Mouse (Mus musculus) forebrain, embryonic 15.5 days (tissue): ENCODE results near the gene Spsb3. TPM values are rescaled to one million over a fixed set of nuclear protein-coding genes. Genes with fewer than 3 reads are reported as not detected.
A peak's percentile ranks its signal among the peaks of the same experiment; 100 is the strongest.

Experiments used
- ATAC-seq: fragments of 200-750 bp; cut with Nextera tagmentation; replicated peaks from 2 replicates; pipeline ENCODE4 v1.8.0; 2017; ENCODE audit warnings: mild to moderate bottlenecking, moderate TSS enrichment, moderate library complexity
- H3K27ac ChIP-seq: fragments of 300-500 bp; sonication (generic); replicated peaks from 2 replicates; pipeline ENCODE4 v1.5.1; 2015; ENCODE audit warnings: mild to moderate bottlenecking, inconsistent platforms
- H3K27me3 ChIP-seq: fragments of 300-500 bp; sonication (generic); 2 replicates; pipeline ENCODE4 v1.6.1; 2015; ENCODE audit warnings: inconsistent platforms
- H3K36me3 ChIP-seq: fragments of 300-500 bp; sonication (generic); 2 replicates; pipeline ENCODE4 v1.6.1; 2015; ENCODE audit warnings: mild to moderate bottlenecking, inconsistent platforms
- H3K4me1 ChIP-seq: fragments of 300-500 bp; sonication (generic); 2 replicates; pipeline ENCODE4 v1.6.1; 2015; ENCODE audit warnings: inconsistent platforms
- H3K4me2 ChIP-seq: fragments of 300-500 bp; sonication (generic); replicated peaks from 2 replicates; pipeline ENCODE4 v1.6.1; 2015; ENCODE audit warnings: mild to moderate bottlenecking, inconsistent platforms
- H3K4me3 ChIP-seq: fragments of 300-500 bp; sonication (generic); 2 replicates; pipeline ENCODE4 v1.5.1; 2015; ENCODE audit warnings: mild to moderate bottlenecking, inconsistent platforms
- H3K9ac ChIP-seq: fragments of 300-500 bp; sonication (generic); replicated peaks from 2 replicates; pipeline ENCODE4 v1.6.1; 2015; ENCODE audit warnings: mild to moderate bottlenecking, inconsistent platforms
- H3K9me3 ChIP-seq: fragments of 300-500 bp; sonication (generic); 2 replicates; pipeline ENCODE4 v1.6.1; 2016; ENCODE audit warnings: inconsistent platforms
- WGBS: fragments of 180-500 bp; shearing (Covaris S2); methylation state at CpG from one replicate; pipeline ENCODE4 v1.1.7; 2015; ENCODE audit warnings: mixed read lengths; 5-methylcytosine and 5-hydroxymethylcytosine counted together
- polyA plus RNA-seq: library from polyadenylated mRNA; unstranded; fragments of >200 nt; fragmentation: Nextera tagmentation; extraction: Ambion mirVana; gene quantifications from 2 replicates; pipeline ENCODE4 v1.2.1, GENCODE M21; 2015

The Spsb3 gene
- polyA plus RNA-seq, 1 experiment from 2014 or later, result 81.5 TPM

- Histone ChIP-seq H3K27ac (no peak overlapping the region), H3K4me2 (no peak overlapping the region), H3K4me3 (no peak overlapping the region), H3K9ac (no peak overlapping the region), H3K27me3 (no peaks in the 10 kb centered on the region), H3K36me3 (peaks cover 91% of the 10 kb centered on the region), H3K4me1 (peaks cover 9% of the 10 kb centered on the region), H3K9me3 (no peaks in the 10 kb centered on the region)
- WGBS, result 95% methylated on average over 5 of the region's 5 CpGs
- no peak for ATAC-seq
Observed at GRCm38 (mm10) chr17:24902124-24902523, 15.7 kb downstream of the Spsb3 start.

GRCm38 (mm10) chr17:24902671-24903474 lies 16.4 kb downstream of the Spsb3 start:
- 69% methylated on average over 9 of the region's 9 CpGs for WGBS

GRCm38 (mm10) chr17:24903767-24904166 lies 17.3 kb downstream of the Spsb3 start:
- no peak overlapping the region for H3K4me2 ChIP-seq
- H3K27ac ChIP-seq, result no peak overlapping the region
- no peak for ATAC-seq
- no peaks in the 10 kb centered on the region for H3K9me3 ChIP-seq
- H3K27me3 ChIP-seq, result no peaks in the 10 kb centered on the region
- no peak overlapping the region for H3K9ac ChIP-seq
- 93% methylated on average over 9 of the region's 9 CpGs for WGBS
- no peaks in the 10 kb centered on the region for H3K4me1 ChIP-seq
- no peak overlapping the region for H3K4me3 ChIP-seq
- H3K36me3 ChIP-seq, result peaks cover 100% of the 10 kb centered on the region

More at GRCm38 (mm10) chr17:24902671-24903474, 16.4 kb downstream of the Spsb3 start:
- Histone ChIP-seq H3K36me3 (peaks cover 98% of the 10 kb centered on the region), H3K4me2 (no peak overlapping the region), H3K9ac (no peak overlapping the region), H3K4me3 (no peak overlapping the region), H3K27me3 (no peaks in the 10 kb centered on the region), H3K27ac (no peak overlapping the region), H3K4me1 (peaks cover 2% of the 10 kb centered on the region), H3K9me3 (no peaks in the 10 kb centered on the region)
- no peak for ATAC-seq

- no peaks in the 10 kb centered on the region for H3K4me1 ChIP-seq
- H3K27me3 ChIP-seq, result no peaks in the 10 kb centered on the region
- 97% methylated on average over 2 of the region's 2 CpGs for WGBS
- no peaks in the 10 kb centered on the region for H3K9me3 ChIP-seq
- no peak overlapping the region for H3K4me2 ChIP-seq
- no peak overlapping the region for H3K9ac ChIP-seq
- ATAC-seq, result no peak
- H3K36me3 ChIP-seq, result peaks cover 96% of the 10 kb centered on the region
- H3K27ac ChIP-seq, result no peak overlapping the region
- no peak overlapping the region for H3K4me3 ChIP-seq
Observed at GRCm38 (mm10) chr17:24907591-24907990, 21.1 kb downstream of the Spsb3 start.

- H3K4me1 ChIP-seq, result no peaks in the 10 kb centered on the region
- no peak overlapping the region for H3K4me2 ChIP-seq
- H3K9me3 ChIP-seq, result no peaks in the 10 kb centered on the region
- ATAC-seq, result no peak
- H3K4me3 ChIP-seq, result no peak overlapping the region
- no peak overlapping the region for H3K27ac ChIP-seq
- peaks cover 95% of the 10 kb centered on the region for H3K36me3 ChIP-seq
- H3K9ac ChIP-seq, result no peak overlapping the region
- no peaks in the 10 kb centered on the region for H3K27me3 ChIP-seq
Observed at GRCm38 (mm10) chr17:24913984-24914383, 27.5 kb downstream of the Spsb3 start.

GRCm38 (mm10) chr17:24923246-24923645 lies 36.8 kb downstream of the Spsb3 start:
- H3K4me2 ChIP-seq, result no peak overlapping the region
- no peak overlapping the region for H3K9ac ChIP-seq
- no peaks in the 10 kb centered on the region for H3K27me3 ChIP-seq
- H3K4me1 ChIP-seq, result no peaks in the 10 kb centered on the region
- no peak overlapping the region for H3K4me3 ChIP-seq
- ATAC-seq, result no peak
- H3K27ac ChIP-seq, result no peak overlapping the region
- no peaks in the 10 kb centered on the region for H3K9me3 ChIP-seq
- H3K36me3 ChIP-seq, result peaks cover 96% of the 10 kb centered on the region
- 88% methylated on average over 1 of the region's 1 CpGs for WGBS

GRCm38 (mm10) chr17:24929506-24929905 lies 43.1 kb downstream of the Spsb3 start:
- no peak for ATAC-seq
- Histone ChIP-seq H3K36me3 (peaks cover 42% of the 10 kb centered on the region), H3K27me3 (no peaks in the 10 kb centered on the region), H3K9me3 (no peaks in the 10 kb centered on the region), H3K4me2 (no peak overlapping the region), H3K4me3 (no peak overlapping the region), H3K27ac (no peak overlapping the region), H3K9ac (no peak overlapping the region), H3K4me1 (peaks cover 15% of the 10 kb centered on the region)
- WGBS, result 89% methylated on average over 1 of the region's 1 CpGs

- Histone ChIP-seq H3K4me1 (peaks cover 32% of the 10 kb centered on the region), H3K9ac (no peak overlapping the region), H3K27ac (no peak overlapping the region), H3K4me3 (no peak overlapping the region), H3K27me3 (no peaks in the 10 kb centered on the region), H3K36me3 (peaks cover 14% of the 10 kb centered on the region), H3K9me3 (no peaks in the 10 kb centered on the region), H3K4me2 (no peak overlapping the region)
- ATAC-seq, result no peak
- WGBS, result 94% methylated on average over 4 of the region's 4 CpGs
Observed at GRCm38 (mm10) chr17:24932431-24932830, 46.0 kb downstream of the Spsb3 start.

GRCm38 (mm10) chr17:24933163-24933562 lies 46.7 kb downstream of the Spsb3 start:
- 86% methylated on average over 4 of the region's 4 CpGs for WGBS
- Histone ChIP-seq H3K27me3 (no peaks in the 10 kb centered on the region), H3K4me1 (peaks cover 32% of the 10 kb centered on the region), H3K4me3 (no peak overlapping the region), H3K4me2 (no peak overlapping the region), H3K27ac (no peak overlapping the region), H3K9ac (no peak overlapping the region), H3K36me3 (peaks cover 9% of the 10 kb centered on the region), H3K9me3 (no peaks in the 10 kb centered on the region)
- no peak for ATAC-seq

- no peak for ATAC-seq
- Histone ChIP-seq H3K9me3 (no peaks in the 10 kb centered on the region), H3K27me3 (no peaks in the 10 kb centered on the region), H3K4me3 (peak overlapping the region; percentile 84), H3K36me3 (peaks cover 9% of the 10 kb centered on the region), H3K27ac (no peak overlapping the region), H3K9ac (peak overlapping the region; percentile 91), H3K4me2 (peak overlapping the region; percentile 90), H3K4me1 (peaks cover 32% of the 10 kb centered on the region)
- WGBS, result 89% methylated on average over 4 of the region's 4 CpGs
Observed at GRCm38 (mm10) chr17:24934926-24935325, 48.5 kb downstream of the Spsb3 start.

GRCm38 (mm10) chr17:24935666-24936065 lies 49.2 kb downstream of the Spsb3 start:
- Histone ChIP-seq H3K9me3 (no peaks in the 10 kb centered on the region), H3K4me1 (peaks cover 32% of the 10 kb centered on the region), H3K36me3 (peaks cover 9% of the 10 kb centered on the region), H3K9ac (peak overlapping the region; percentile 91), H3K27me3 (no peaks in the 10 kb centered on the region), H3K4me3 (peak overlapping the region; percentile 84), H3K27ac (no peak overlapping the region), H3K4me2 (peak overlapping the region; percentile 90)
- ATAC-seq, result no peak

- Histone ChIP-seq H3K9me3 (no peaks in the 10 kb centered on the region), H3K9ac (peak within 1 kb of the TSS; percentile 91), H3K27ac (peak within 1 kb of the TSS; percentile 93), H3K36me3 (peaks cover 9% of the 10 kb centered on the region), H3K27me3 (no peaks in the 10 kb centered on the region), H3K4me1 (peaks cover 32% of the 10 kb centered on the region), H3K4me2 (peak within 1 kb of the TSS; percentile 90), H3K4me3 (peak within 1 kb of the TSS; percentile 84)
- under 1% methylated on average over 78 of the region's 78 CpGs for WGBS
- ATAC-seq, result peak; percentile 99
Observed at GRCm38 (mm10) chr17:24936259-24937237, 50.1 kb downstream of the Spsb3 start, which contains the start of gene Mapk8ip3. TSS of gene Mapk8ip3 (minus strand) at chr17:24936977.
